Mouse (Mus musculus) lung, embryonic 14.5 days (tissue): ENCODE measurements around the gene Gpsm3. TPM values are rescaled to one million over a fixed set of nuclear protein-coding genes. Genes with fewer than 3 reads are reported as not detected.
"Not testable (repeated sequence)": the region's sequence is repeated elsewhere in the genome, so short reads cannot be mapped to it uniquely, and the experiment has no call there.

Experiments
- ATAC-seq: fragments of 200-750 bp; cut with Nextera tagmentation; 2 replicates; pipeline ENCODE4 v1.8.0; 2017; ENCODE audit warnings: mild to moderate bottlenecking, moderate TSS enrichment, moderate library complexity; ENCODE audit not compliant: insufficient read depth
- DNase-seq: peaks from one replicate; pipeline ENCODE4 v3.0.0-alpha.2; 2015
- H3K27ac ChIP-seq: fragments of 300-500 bp; sonication (generic); 2 replicates; pipeline ENCODE4 v1.5.1; 2014; ENCODE audit warnings: low read depth, mild to moderate bottlenecking, moderate library complexity
- H3K27me3 ChIP-seq: fragments of 300-500 bp; sonication (generic); 2 replicates; pipeline ENCODE4 v1.6.1; 2014; ENCODE audit warnings: low read length, control low read depth; ENCODE audit not compliant: insufficient read depth
- H3K36me3 ChIP-seq: fragments of 300-500 bp; sonication (generic); 2 replicates; pipeline ENCODE4 v1.6.1; 2014; ENCODE audit warnings: control low read depth; ENCODE audit not compliant: insufficient read depth
- H3K4me1 ChIP-seq: fragments of 300-500 bp; sonication (generic); 2 replicates; pipeline ENCODE4 v1.6.1; 2014; ENCODE audit warnings: antibody characterized with exemption, control low read depth; ENCODE audit not compliant: insufficient read depth
- H3K4me2 ChIP-seq: fragments of 300-500 bp; sonication (generic); 2 replicates; pipeline ENCODE4 v1.6.1; 2014; ENCODE audit warnings: mild to moderate bottlenecking
- H3K4me3 ChIP-seq: fragments of 300-500 bp; sonication (generic); 2 replicates; pipeline ENCODE4 v1.5.1; 2014; ENCODE audit warnings: low read depth, low read length
- H3K9ac ChIP-seq: fragments of 300-500 bp; sonication (generic); 2 replicates; pipeline ENCODE4 v1.6.1; 2014
- H3K9me3 ChIP-seq: fragments of 300-500 bp; sonication (generic); 2 replicates; pipeline ENCODE4 v1.6.1; 2016; ENCODE audit warnings: low read depth, low read length, control low read depth
- CTCF ChIP-seq: IDR thresholded peaks from 2 replicates; pipeline ENCODE4 v1.5.1; 2016; ENCODE audit warnings: antibody characterized with exemption, low read depth
- WGBS: fragments of 180-500 bp; shearing (Covaris S2); extraction: QIAGEN DNeasy Blood & Tissue Kit; methylation state at CpG from one replicate; pipeline ENCODE4 v1.1.7; 2014; 5-methylcytosine and 5-hydroxymethylcytosine counted together
- polyA plus RNA-seq: library from polyadenylated mRNA; unstranded; fragments of >200 nt; fragmentation: Nextera tagmentation; extraction: Ambion mirVana; gene quantifications from 2 replicates; pipeline ENCODE4 v1.2.1, GENCODE M21; 2014

Gene Gpsm3
- 13.6 and 14.5 TPM in 2 replicates for polyA plus RNA-seq

- H3K4me3 ChIP-seq = peak within 1 kb of the TSS; percentile 14
- ATAC-seq = no peak
- peaks cover 48% of the 10 kb centered on the region for H3K4me1 ChIP-seq
- H3K4me2 ChIP-seq = peak within 1 kb of the TSS; percentile 97
- H3K36me3 ChIP-seq = peaks cover 9% of the 10 kb centered on the region
- peak within 1 kb of the TSS; percentile 8; the same call in 1 of the 2 replicates for H3K9ac ChIP-seq
- no peaks in the 10 kb centered on the region for H3K9me3 ChIP-seq
- no peaks in the 10 kb centered on the region for H3K27me3 ChIP-seq
- peak; percentile 72 for DNase-seq
- peak within 1 kb of the TSS; percentile 98 for H3K27ac ChIP-seq
- no peak for TF ChIP-seq CTCF
- whole genome bisulfite sequencing = 7% methylated on average over 7 of the region's 7 CpGs
Observed at GRCm38 (mm10) chr17:34589681-34590101, at the start of gene Gpsm3. Gene Gpsm3, plus strand, starts transcription at chr17:34589806.

DNA sequence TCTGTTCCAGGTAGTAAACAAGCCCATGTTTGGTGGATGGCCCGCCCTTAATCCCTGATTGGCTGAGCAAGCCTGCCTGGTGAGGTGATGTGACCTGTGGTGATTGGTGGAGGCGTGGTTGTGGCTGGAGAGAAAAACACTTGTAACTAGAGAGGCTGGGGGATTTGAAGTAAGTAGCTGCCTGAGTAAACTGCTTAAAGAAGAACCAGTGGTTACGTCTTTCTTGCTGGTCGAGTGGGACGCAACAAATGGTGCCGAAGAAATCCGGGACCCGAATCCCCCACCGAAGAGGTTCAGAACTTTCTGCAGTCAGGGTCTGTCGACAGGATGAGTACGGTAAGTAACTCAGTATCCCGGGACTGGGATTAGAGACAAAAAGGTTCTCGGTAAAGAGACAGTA lies 46.0 kb upstream of the Gpsm3 start:
- not testable (repeated sequence) for H3K9me3 ChIP-seq, H3K27me3 ChIP-seq, DNase-seq, ATAC-seq, H3K4me2 ChIP-seq, H3K4me1 ChIP-seq, H3K4me3 ChIP-seq, H3K36me3 ChIP-seq, H3K9ac ChIP-seq, H3K27ac ChIP-seq
- 94% methylated on average over 12 of the region's 13 CpGs for WGBS

DNA sequence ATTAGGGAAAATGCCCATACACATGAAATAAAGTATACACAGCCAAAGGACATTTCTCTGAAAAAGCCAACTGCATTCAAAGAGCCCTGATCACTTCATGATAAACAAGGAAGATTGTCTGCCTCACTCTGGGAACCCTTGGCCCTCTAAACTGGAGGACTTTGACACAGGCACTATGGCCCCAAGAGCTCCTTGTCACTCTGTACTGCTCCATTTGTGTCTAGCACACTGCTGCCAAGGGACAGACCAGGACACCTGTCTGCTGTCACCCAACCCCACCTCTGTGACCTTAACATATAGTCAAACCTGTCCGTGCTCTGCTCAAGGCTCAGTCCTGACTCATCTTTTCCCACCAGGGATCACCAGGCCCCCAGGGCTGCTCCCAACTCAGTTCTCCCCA lies 42.8 kb upstream of the Gpsm3 start:
- H3K9me3 ChIP-seq = no peaks in the 10 kb centered on the region
- no peaks in the 10 kb centered on the region for H3K27me3 ChIP-seq
- no peak overlapping the region for H3K4me3 ChIP-seq
- TF ChIP-seq CTCF = no peak
- no peak for ATAC-seq
- H3K27ac ChIP-seq = no peak overlapping the region
- no peak for DNase-seq
- no peaks in the 10 kb centered on the region for H3K4me1 ChIP-seq
- H3K36me3 ChIP-seq = no peaks in the 10 kb centered on the region
- no peak overlapping the region for H3K4me2 ChIP-seq
- no peak overlapping the region for H3K9ac ChIP-seq
- WGBS = 74% methylated on average over 1 of the region's 1 CpGs

GRCm38 (mm10) chr17:34547601-34548000 lies 42.0 kb upstream of the Gpsm3 start:
- ATAC-seq (no peak), DNase-seq (no peak)
- no peak for TF ChIP-seq CTCF
- no peak overlapping the region for H3K4me3 ChIP-seq
- no peaks in the 10 kb centered on the region for H3K27me3 ChIP-seq
- H3K9me3 ChIP-seq = no peaks in the 10 kb centered on the region
- WGBS = 84% methylated on average over 4 of the region's 4 CpGs
- no peak overlapping the region for H3K27ac ChIP-seq
- H3K4me2 ChIP-seq = no peak overlapping the region
- no peaks in the 10 kb centered on the region for H3K4me1 ChIP-seq
- H3K36me3 ChIP-seq = no peaks in the 10 kb centered on the region
- H3K9ac ChIP-seq = no peak overlapping the region

- TF ChIP-seq CTCF = no peak
- Histone ChIP-seq H3K9ac (no peak overlapping the region), H3K9me3 (no peaks in the 10 kb centered on the region), H3K27ac (no peak overlapping the region), H3K4me2 (no peak overlapping the region), H3K36me3 (no peaks in the 10 kb centered on the region), H3K4me1 (no peaks in the 10 kb centered on the region), H3K27me3 (no peaks in the 10 kb centered on the region), H3K4me3 (no peak overlapping the region)
- no peak for ATAC-seq
- no peak for DNase-seq
- 85% methylated on average over 3 of the region's 3 CpGs for WGBS
Observed at GRCm38 (mm10) chr17:34549156-34549555, 40.5 kb upstream of the Gpsm3 start.

DNA sequence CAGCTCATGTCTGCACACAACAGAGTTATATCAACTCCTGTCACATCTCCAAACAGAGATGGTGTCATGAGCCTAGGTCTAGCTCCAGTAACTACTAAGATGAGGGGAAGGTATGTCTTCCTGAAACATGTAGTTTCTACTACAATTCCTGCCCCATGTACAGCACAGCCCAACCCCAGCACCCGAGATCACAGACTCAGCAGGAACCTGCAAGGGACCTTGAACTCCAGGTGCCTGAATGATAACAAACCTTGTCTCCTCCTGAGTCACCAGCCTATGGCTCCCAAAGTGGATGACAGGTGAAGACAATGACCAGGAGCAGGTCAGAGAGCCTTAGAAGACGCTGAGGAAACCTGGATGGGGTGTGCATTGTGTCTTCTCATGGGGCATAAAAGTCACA lies 39.8 kb upstream of the Gpsm3 start:
- H3K27me3 ChIP-seq = no peaks in the 10 kb centered on the region
- WGBS = 63% methylated on average over 2 of the region's 2 CpGs
- H3K9ac ChIP-seq = no peak overlapping the region
- no peaks in the 10 kb centered on the region for H3K36me3 ChIP-seq
- DNase-seq = no peak
- H3K9me3 ChIP-seq = no peaks in the 10 kb centered on the region
- H3K27ac ChIP-seq = no peak overlapping the region
- no peak for ATAC-seq
- H3K4me1 ChIP-seq = no peaks in the 10 kb centered on the region
- no peak overlapping the region for H3K4me2 ChIP-seq
- TF ChIP-seq CTCF = no peak
- H3K4me3 ChIP-seq = no peak overlapping the region

- no peaks in the 10 kb centered on the region for H3K36me3 ChIP-seq
- H3K27me3 ChIP-seq = no peaks in the 10 kb centered on the region
- H3K27ac ChIP-seq = no peak overlapping the region
- H3K4me2 ChIP-seq = no peak overlapping the region
- H3K4me1 ChIP-seq = no peaks in the 10 kb centered on the region
- ATAC-seq = peak; percentile 28; the same call in 1 of the 2 replicates
- H3K4me3 ChIP-seq = no peak overlapping the region
- no peak overlapping the region for H3K9ac ChIP-seq
- peak; percentile 95 for TF ChIP-seq CTCF
- DNase-seq = peak; percentile 86
- H3K9me3 ChIP-seq = no peaks in the 10 kb centered on the region
- WGBS = 13% methylated on average over 5 of the region's 5 CpGs
Observed at GRCm38 (mm10) chr17:34555483-34555882, 34.1 kb upstream of the Gpsm3 start.

DNA sequence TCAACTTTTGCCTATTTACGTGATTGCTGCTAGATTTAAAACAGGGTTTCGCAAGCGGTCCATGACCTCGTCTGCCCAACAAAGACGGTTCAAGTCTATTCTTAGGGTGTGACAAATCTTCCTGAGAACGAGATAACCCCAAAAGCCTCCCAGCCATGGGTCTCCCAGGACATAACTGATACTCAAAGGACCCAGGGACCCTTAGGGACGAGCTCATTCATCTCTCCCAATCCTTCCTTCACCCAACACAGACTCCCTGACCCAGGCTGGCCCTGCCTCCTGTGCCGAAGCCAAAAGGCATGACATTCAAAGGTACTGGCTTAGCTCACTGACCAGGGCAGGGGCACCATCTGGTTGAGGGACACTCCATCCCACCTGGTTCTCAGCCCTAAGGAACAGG lies 33.2 kb upstream of the Gpsm3 start:
- Histone ChIP-seq H3K4me2 (no peak overlapping the region), H3K27me3 (no peaks in the 10 kb centered on the region), H3K9me3 (no peaks in the 10 kb centered on the region), H3K4me3 (no peak overlapping the region), H3K4me1 (no peaks in the 10 kb centered on the region), H3K27ac (no peak overlapping the region), H3K36me3 (no peaks in the 10 kb centered on the region), H3K9ac (no peak overlapping the region)
- DNase-seq (no peak), ATAC-seq (no peak)
- TF ChIP-seq CTCF = no peak
- WGBS = 77% methylated on average over 8 of the region's 8 CpGs
